Mouse (Mus musculus): ENCODE results near the gene Wdr5. TPM values are rescaled to one million over a fixed set of nuclear protein-coding genes. Genes with fewer than 3 reads are reported as not detected.

Wdr5 gene
- polyA plus RNA-seq, 1 experiment from 2014 or later, result 70.5 TPM

DNA sequence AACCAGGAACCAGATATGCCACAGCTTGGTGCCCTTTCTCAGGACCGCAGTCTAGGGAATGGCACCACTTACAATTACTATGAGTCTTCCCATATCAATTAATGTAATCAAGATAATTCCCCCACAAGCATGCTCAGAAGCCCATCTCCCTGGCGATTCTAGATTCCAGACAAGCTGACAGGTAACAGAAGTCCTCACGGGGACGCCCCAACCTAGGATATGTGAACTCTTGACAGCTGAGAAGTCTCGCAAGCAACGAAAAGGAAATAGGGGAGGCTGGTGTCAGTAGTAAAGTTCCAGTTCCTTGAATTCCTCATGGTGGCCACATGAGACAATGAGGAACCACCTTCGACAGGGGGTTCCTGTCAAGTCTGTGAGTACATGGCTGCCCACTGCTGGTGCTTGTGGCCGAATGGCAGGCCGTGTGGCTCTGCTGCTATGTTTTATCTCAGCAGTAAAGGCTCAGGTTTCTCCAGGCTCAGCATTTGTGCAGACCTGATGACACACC, 48.7 kb downstream of the Wdr5 start:
- Histone ChIP-seq H3K9ac (replicated peaks; ENCODE audit: low read length) (no peak overlapping the region), H3K4me1 (ENCODE audit: insufficient read depth, low read length) (no peaks in the 10 kb centered on the region; the same call in 1 of the 2 replicates), H3K27ac (ENCODE audit: low read length) (no peak overlapping the region), H3K27me3 (ENCODE audit: insufficient read depth, low read length) (no peaks in the 10 kb centered on the region; the same call in 1 of the 2 replicates), H3K9me3 (ENCODE audit: low read length) (no peaks in the 10 kb centered on the region), H3K4me3 (ENCODE audit: low read length) (no peak overlapping the region), H3K4me2 (replicated peaks; ENCODE audit: low read depth, low read length) (no peak overlapping the region), H3K36me3 (ENCODE audit: insufficient read depth, low read length) (no peaks in the 10 kb centered on the region)
- WGBS, result 65% methylated on average over 9 of the region's 9 CpGs
- ATAC-seq (ENCODE audit: low FRiP score, low TSS enrichment), result no peak

GRCm38 (mm10) chr2:27564694-27565093, 49.7 kb downstream of the Wdr5 start:
- Histone ChIP-seq H3K4me2 (replicated peaks; ENCODE audit: low read depth, low read length) (no peak overlapping the region), H3K9ac (replicated peaks; ENCODE audit: low read length) (no peak overlapping the region), H3K27me3 (ENCODE audit: insufficient read depth, low read length) (no peaks in the 10 kb centered on the region; the same call in 1 of the 2 replicates), H3K9me3 (ENCODE audit: low read length) (no peaks in the 10 kb centered on the region), H3K27ac (ENCODE audit: low read length) (no peak overlapping the region), H3K4me3 (ENCODE audit: low read length) (no peak overlapping the region), H3K36me3 (ENCODE audit: insufficient read depth, low read length) (no peaks in the 10 kb centered on the region), H3K4me1 (ENCODE audit: insufficient read depth, low read length) (no peaks in the 10 kb centered on the region; the same call in 1 of the 2 replicates)
- no peak for ATAC-seq (ENCODE audit: low FRiP score, low TSS enrichment)
- WGBS, result 92% methylated on average over 4 of the region's 4 CpGs

GRCm38 (mm10) chr2:27565316-27566103, 50.6 kb downstream of the Wdr5 start:
- H3K4me2 ChIP-seq (replicated peaks; ENCODE audit: low read depth, low read length), result no peak overlapping the region
- WGBS, result 60% methylated on average over 12 of the region's 12 CpGs
- H3K27ac ChIP-seq (ENCODE audit: low read length), result no peak overlapping the region
- H3K9ac ChIP-seq (replicated peaks; ENCODE audit: low read length), result no peak overlapping the region
- no peaks in the 10 kb centered on the region; the same call in 1 of the 2 replicates for H3K27me3 ChIP-seq (ENCODE audit: insufficient read depth, low read length)
- H3K4me3 ChIP-seq (ENCODE audit: low read length), result no peak overlapping the region
- no peak for ATAC-seq (ENCODE audit: low FRiP score, low TSS enrichment)
- H3K4me1 ChIP-seq (ENCODE audit: insufficient read depth, low read length), result no peaks in the 10 kb centered on the region; the same call in 1 of the 2 replicates
- no peaks in the 10 kb centered on the region for H3K9me3 ChIP-seq (ENCODE audit: low read length)
- no peaks in the 10 kb centered on the region for H3K36me3 ChIP-seq (ENCODE audit: insufficient read depth, low read length)

DNA sequence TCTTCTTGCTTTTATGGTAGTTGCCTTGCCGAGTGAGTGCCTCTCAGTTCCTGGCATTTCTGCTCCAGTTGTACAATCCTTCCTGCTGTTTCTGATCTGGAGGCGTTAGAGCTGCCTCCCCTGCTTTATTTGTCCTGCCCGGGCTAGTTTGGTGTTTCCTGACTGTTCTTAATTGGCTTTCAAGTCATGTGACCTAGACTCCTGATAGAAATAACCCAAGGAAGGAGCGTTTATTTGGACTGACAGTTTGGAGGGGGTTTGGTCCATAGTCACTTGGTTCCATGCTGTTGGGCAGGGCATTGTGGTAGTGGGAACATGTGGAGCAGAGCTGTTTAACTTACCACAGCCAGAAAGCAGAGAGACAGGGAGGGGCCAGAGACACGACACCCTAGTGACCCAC, 55.9 kb downstream of the Wdr5 start:
- Histone ChIP-seq H3K4me1 (ENCODE audit: insufficient read depth, low read length) (peaks cover 15% of the 10 kb centered on the region), H3K9me3 (ENCODE audit: low read length) (no peaks in the 10 kb centered on the region), H3K4me2 (replicated peaks; ENCODE audit: low read depth, low read length) (no peak overlapping the region), H3K4me3 (ENCODE audit: low read length) (no peak overlapping the region), H3K36me3 (ENCODE audit: insufficient read depth, low read length) (no peaks in the 10 kb centered on the region), H3K27me3 (ENCODE audit: insufficient read depth, low read length) (no peaks in the 10 kb centered on the region; the same call in 1 of the 2 replicates), H3K9ac (replicated peaks; ENCODE audit: low read length) (no peak overlapping the region), H3K27ac (ENCODE audit: low read length) (no peak overlapping the region)
- 50% methylated on average over 5 of the region's 5 CpGs for WGBS
- ATAC-seq (ENCODE audit: low FRiP score, low TSS enrichment), result no peak

GRCm38 (mm10) chr2:27572261-27572793, 57.4 kb downstream of the Wdr5 start:
- whole genome bisulfite sequencing, result 38% methylated on average over 8 of the region's 8 CpGs
- no peak overlapping the region for H3K9ac ChIP-seq (replicated peaks; ENCODE audit: low read length)
- no peaks in the 10 kb centered on the region for H3K36me3 ChIP-seq (ENCODE audit: insufficient read depth, low read length)
- no peaks in the 10 kb centered on the region for H3K27me3 ChIP-seq (ENCODE audit: insufficient read depth, low read length)
- peaks cover 15% of the 10 kb centered on the region for H3K4me1 ChIP-seq (ENCODE audit: insufficient read depth, low read length)
- ATAC-seq (ENCODE audit: low FRiP score, low TSS enrichment), result peak; percentile 82
- H3K27ac ChIP-seq (ENCODE audit: low read length), result peak overlapping the region; percentile 75
- H3K4me2 ChIP-seq (replicated peaks; ENCODE audit: low read depth, low read length), result no peak overlapping the region
- no peak overlapping the region for H3K4me3 ChIP-seq (ENCODE audit: low read length)
- H3K9me3 ChIP-seq (ENCODE audit: low read length), result no peaks in the 10 kb centered on the region

DNA sequence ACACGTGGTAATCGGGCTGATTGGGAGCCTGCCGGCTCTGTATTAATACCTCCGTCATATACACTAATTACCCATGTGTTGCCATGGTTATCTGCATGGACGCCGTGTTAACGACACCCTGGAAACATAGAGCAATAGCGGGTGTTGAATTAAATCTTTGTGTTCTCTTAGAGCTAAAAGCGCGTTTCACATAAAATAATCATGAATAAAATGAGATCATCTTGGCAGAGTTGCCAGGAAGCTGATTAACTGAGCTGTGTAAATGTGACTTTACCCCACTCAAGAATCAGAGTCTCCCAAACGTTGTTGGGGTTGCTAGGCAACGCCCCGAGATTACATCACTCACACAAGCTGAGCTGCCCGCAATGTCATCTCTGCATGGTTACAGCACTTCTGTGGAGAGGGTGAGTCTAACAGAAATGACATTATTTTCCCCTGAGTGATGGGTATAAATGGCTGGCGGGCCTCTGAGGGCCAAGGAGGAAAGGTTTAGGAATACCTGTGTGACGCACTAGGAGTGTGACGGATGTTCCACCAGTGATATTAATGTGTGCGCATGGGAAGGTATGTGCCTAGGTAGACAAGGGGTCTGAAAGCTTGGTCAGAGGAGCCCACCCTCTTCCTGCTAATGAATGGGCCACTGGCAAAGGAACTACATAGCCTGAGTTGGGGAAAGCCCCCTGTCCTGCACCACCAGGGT, 58.1 kb downstream of the Wdr5 start:
- no peak overlapping the region for H3K4me2 ChIP-seq (replicated peaks; ENCODE audit: low read depth, low read length)
- no peaks in the 10 kb centered on the region for H3K9me3 ChIP-seq (ENCODE audit: low read length)
- H3K27ac ChIP-seq (ENCODE audit: low read length), result peak overlapping the region; percentile 71
- H3K4me1 ChIP-seq (ENCODE audit: insufficient read depth, low read length), result peaks cover 15% of the 10 kb centered on the region
- no peaks in the 10 kb centered on the region for H3K27me3 ChIP-seq (ENCODE audit: insufficient read depth, low read length)
- no peak overlapping the region for H3K4me3 ChIP-seq (ENCODE audit: low read length)
- H3K36me3 ChIP-seq (ENCODE audit: insufficient read depth, low read length), result no peaks in the 10 kb centered on the region
- no peak overlapping the region for H3K9ac ChIP-seq (replicated peaks; ENCODE audit: low read length)
- peak; percentile 47; the same call in 1 of the 2 replicates for ATAC-seq (ENCODE audit: low FRiP score, low TSS enrichment)
- WGBS, result 55% methylated on average over 18 of the region's 18 CpGs

GRCm38 (mm10) chr2:27573628-27573966, 58.6 kb downstream of the Wdr5 start:
- H3K4me3 ChIP-seq (ENCODE audit: low read length), result no peak overlapping the region
- no peaks in the 10 kb centered on the region for H3K27me3 ChIP-seq (ENCODE audit: insufficient read depth, low read length)
- no peak overlapping the region for H3K9ac ChIP-seq (replicated peaks; ENCODE audit: low read length)
- WGBS, result 77% methylated on average over 8 of the region's 8 CpGs
- H3K4me2 ChIP-seq (replicated peaks; ENCODE audit: low read depth, low read length), result no peak overlapping the region
- H3K9me3 ChIP-seq (ENCODE audit: low read length), result no peaks in the 10 kb centered on the region
- no peaks in the 10 kb centered on the region for H3K36me3 ChIP-seq (ENCODE audit: insufficient read depth, low read length)
- no peak overlapping the region for H3K27ac ChIP-seq (ENCODE audit: low read length)
- no peak for ATAC-seq (ENCODE audit: low FRiP score, low TSS enrichment)
- peaks cover 15% of the 10 kb centered on the region for H3K4me1 ChIP-seq (ENCODE audit: insufficient read depth, low read length)

DNA sequence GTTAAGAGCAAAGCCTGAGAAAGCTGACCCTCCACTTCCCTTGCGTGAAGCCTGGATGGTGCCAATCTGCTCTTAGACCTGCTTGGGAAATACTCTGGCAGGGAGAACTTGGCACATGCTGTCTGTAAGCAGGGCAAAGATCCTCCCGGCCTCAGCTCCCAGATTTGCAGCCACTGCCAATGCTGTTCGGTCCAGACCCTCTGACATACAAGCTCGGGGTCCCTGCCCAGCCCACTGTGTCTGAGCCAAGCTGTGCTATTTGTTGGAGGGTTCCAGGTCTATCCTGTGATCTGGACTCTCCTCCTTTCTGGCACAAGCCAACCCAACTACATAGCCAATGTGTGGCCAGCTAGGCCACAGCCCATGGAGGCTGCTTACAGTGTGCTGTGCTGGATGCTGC, 61.5 kb downstream of the Wdr5 start:
- Histone ChIP-seq H3K9me3 (ENCODE audit: low read length) (no peaks in the 10 kb centered on the region), H3K4me2 (replicated peaks; ENCODE audit: low read depth, low read length) (no peak overlapping the region), H3K4me3 (ENCODE audit: low read length) (no peak overlapping the region), H3K27me3 (ENCODE audit: insufficient read depth, low read length) (no peaks in the 10 kb centered on the region), H3K36me3 (ENCODE audit: insufficient read depth, low read length) (no peaks in the 10 kb centered on the region), H3K27ac (ENCODE audit: low read length) (no peak overlapping the region), H3K9ac (replicated peaks; ENCODE audit: low read length) (no peak overlapping the region), H3K4me1 (ENCODE audit: insufficient read depth, low read length) (peaks cover 15% of the 10 kb centered on the region)
- 92% methylated on average over 4 of the region's 4 CpGs for WGBS
- no peak for ATAC-seq (ENCODE audit: low FRiP score, low TSS enrichment)

DNA sequence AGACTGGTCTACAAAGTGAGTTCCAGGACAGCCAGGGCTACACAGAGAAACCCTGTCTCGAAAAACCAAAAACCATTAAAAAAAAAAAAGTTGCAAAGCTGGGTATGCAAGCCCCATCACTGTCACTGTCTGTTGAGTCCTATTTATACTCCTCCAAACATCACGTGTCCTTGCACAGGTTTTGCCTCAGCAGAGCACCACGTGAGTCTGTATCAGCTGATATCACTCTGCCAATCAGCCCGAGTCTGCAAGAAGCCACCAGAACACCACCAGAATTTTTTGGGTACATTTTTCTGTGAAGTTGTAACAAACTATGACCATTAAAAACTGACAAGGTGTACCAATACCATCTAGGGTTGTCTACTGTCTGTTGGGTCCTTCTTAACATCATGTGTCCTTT, 63.6 kb downstream of the Wdr5 start:
- no peak for ATAC-seq (ENCODE audit: low FRiP score, low TSS enrichment)
- H3K4me3 ChIP-seq (ENCODE audit: low read length), result no peak overlapping the region
- H3K27me3 ChIP-seq (ENCODE audit: insufficient read depth, low read length), result no peaks in the 10 kb centered on the region
- H3K9ac ChIP-seq (replicated peaks; ENCODE audit: low read length), result no peak overlapping the region
- peaks cover 9% of the 10 kb centered on the region for H3K4me1 ChIP-seq (ENCODE audit: insufficient read depth, low read length)
- H3K27ac ChIP-seq (ENCODE audit: low read length), result no peak overlapping the region
- no peak overlapping the region for H3K4me2 ChIP-seq (replicated peaks; ENCODE audit: low read depth, low read length)
- 86% methylated on average over 4 of the region's 4 CpGs for WGBS
- no peaks in the 10 kb centered on the region for H3K36me3 ChIP-seq (ENCODE audit: insufficient read depth, low read length)
- no peaks in the 10 kb centered on the region for H3K9me3 ChIP-seq (ENCODE audit: low read length)
